ENCODE assay signal across 19 mouse cellular contexts in the genomic region with DNA sequence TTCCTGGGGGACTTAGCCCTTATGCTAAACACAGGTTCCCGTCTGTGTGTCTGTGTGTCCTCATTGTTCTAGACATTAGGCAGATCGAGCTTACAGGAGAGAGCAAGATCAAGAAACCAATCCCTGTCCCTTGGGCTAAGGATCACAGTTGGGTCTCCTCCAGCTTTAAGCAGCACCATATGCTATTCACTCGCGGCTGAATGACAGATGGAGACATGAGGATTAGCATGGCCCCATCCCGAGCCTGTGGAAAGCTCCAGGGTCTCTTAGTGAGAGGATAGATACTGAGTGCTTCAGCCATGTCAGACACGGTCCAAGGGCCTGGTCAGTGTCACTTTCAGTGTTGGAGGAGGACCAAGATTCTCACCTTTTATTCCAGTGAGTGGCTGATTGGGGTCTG. TPM values are rescaled to one million over a fixed set of nuclear protein-coding genes. Genes with fewer than 3 reads are reported as not detected.
DNase-seq lines count a peak whose midpoint lies in the region; ATAC-seq lines count a peak whose summit lies in the region.
"Had no signal": no experiment of that assay in that cellular context is flagged by ENCODE, and none has a peak within 500 bp of the region (broad histone marks: within the 10 kb centered on the region; RNA-seq: fewer than 3 reads in every experiment).

No protein-coding gene starts in this region.

- no peak overlapping the region for H3K4me2 ChIP-seq in forebrain, embryonic 13.5 days
- H3K4me2 ChIP-seq in forebrain, embryonic 12.5 days: no peak overlapping the region
- no peak overlapping the region for H3K4me2 ChIP-seq in midbrain, embryonic 14.5 days (ENCODE audit: low read length)
- H3K4me2 ChIP-seq in midbrain, embryonic 13.5 days (replicated peaks): no peak overlapping the region
- H3K4me2 ChIP-seq: embryonic facial prominence, embryonic 13.5 days; heart, embryonic 11.5 days; hindbrain, embryonic 15.5 days; liver, embryonic 12.5 days; lung, embryonic 14.5 days had no signal

- 0 out of 2 replicates have a peak, but pooled peaks have one; percentile 48 for ATAC-seq in forebrain, embryonic 13.5 days
- no peak for ATAC-seq in forebrain, embryonic 12.5 days (ENCODE audit: low FRiP score)
- ATAC-seq in midbrain, embryonic 14.5 days (ENCODE audit: low FRiP score, low TSS enrichment): no peak
- ATAC-seq in midbrain, embryonic 13.5 days: no peak
- no peak for ATAC-seq in erythroblast, adult 5-6 weeks (replicated peaks; ENCODE audit: low FRiP score, poor library complexity, severe bottlenecking)
- ATAC-seq in erythroid progenitor cell, adult 5-6 weeks (replicated peaks; ENCODE audit: low FRiP score, poor library complexity, severe bottlenecking): no peak
- ATAC-seq: liver, embryonic 12.5 days had no signal

- H3K4me3 ChIP-seq in forebrain, embryonic 13.5 days: no peak overlapping the region
- H3K4me3 ChIP-seq in forebrain, embryonic 12.5 days (replicated peaks): no peak overlapping the region
- H3K4me3 ChIP-seq in midbrain, embryonic 14.5 days (replicated peaks; ENCODE audit: low read depth, low read length): no peak overlapping the region
- no peak overlapping the region for H3K4me3 ChIP-seq in midbrain, embryonic 13.5 days (replicated peaks)
- H3K4me3 ChIP-seq: embryonic facial prominence, embryonic 13.5 days; hindbrain, embryonic 15.5 days; liver, embryonic 12.5 days; midbrain, embryonic 10.5 days had no signal

- no peak overlapping the region for H3K9ac ChIP-seq in forebrain, embryonic 13.5 days
- no peak overlapping the region for H3K9ac ChIP-seq in forebrain, embryonic 12.5 days
- no peak overlapping the region for H3K9ac ChIP-seq in midbrain, embryonic 14.5 days (replicated peaks; ENCODE audit: low read length)
- H3K9ac ChIP-seq in midbrain, embryonic 13.5 days (replicated peaks): no peak overlapping the region
- H3K9ac ChIP-seq: embryonic facial prominence, embryonic 13.5 days; hindbrain, embryonic 15.5 days; liver, embryonic 12.5 days; lung, embryonic 14.5 days had no signal

- no peaks in the 10 kb centered on the region for H3K9me3 ChIP-seq in forebrain, embryonic 13.5 days (replicated peaks)
- no peaks in the 10 kb centered on the region for H3K9me3 ChIP-seq in forebrain, embryonic 12.5 days
- no peaks in the 10 kb centered on the region for H3K9me3 ChIP-seq in midbrain, embryonic 14.5 days (ENCODE audit: control insufficient read depth, low read length)
- no peaks in the 10 kb centered on the region for H3K9me3 ChIP-seq in midbrain, embryonic 13.5 days
- H3K9me3 ChIP-seq: embryonic facial prominence, embryonic 13.5 days; hindbrain, embryonic 15.5 days; liver, embryonic 12.5 days; midbrain, embryonic 10.5 days had no signal

- 59% methylated on average over 6 of the region's 6 CpGs for WGBS in forebrain, embryonic 13.5 days
- WGBS in forebrain, embryonic 12.5 days: 61% methylated on average over 6 of the region's 6 CpGs
- 29% methylated on average over 6 of the region's 6 CpGs for WGBS in midbrain, embryonic 14.5 days
- 45% methylated on average over 6 of the region's 6 CpGs for WGBS in midbrain, embryonic 13.5 days

- H3K27me3 ChIP-seq in forebrain, embryonic 13.5 days: no peaks in the 10 kb centered on the region
- H3K27me3 ChIP-seq in forebrain, embryonic 12.5 days: no peaks in the 10 kb centered on the region
- H3K27me3 ChIP-seq in midbrain, embryonic 14.5 days (ENCODE audit: control insufficient read depth, insufficient read depth, low read length): no peaks in the 10 kb centered on the region
- no peaks in the 10 kb centered on the region for H3K27me3 ChIP-seq in midbrain, embryonic 13.5 days
- H3K27me3 ChIP-seq: embryonic facial prominence, embryonic 13.5 days; hindbrain, embryonic 15.5 days; liver, embryonic 12.5 days had no signal

- H3K4me1 ChIP-seq in forebrain, embryonic 13.5 days: no peaks in the 10 kb centered on the region
- H3K4me1 ChIP-seq in forebrain, embryonic 12.5 days: no peaks in the 10 kb centered on the region; the same call in 1 of the 2 replicates
- H3K4me1 ChIP-seq in midbrain, embryonic 14.5 days (ENCODE audit: control insufficient read depth, insufficient read depth, low read length): no peaks in the 10 kb centered on the region
- H3K4me1 ChIP-seq in midbrain, embryonic 13.5 days (replicated peaks): peaks cover 12% of the 10 kb centered on the region; the same call in 1 of the 2 replicates
- H3K4me1 ChIP-seq: hindbrain, embryonic 15.5 days had no signal

- H3K36me3 ChIP-seq in forebrain, embryonic 13.5 days (ENCODE audit: poor library complexity, severe bottlenecking): peaks cover 66% of the 10 kb centered on the region
- peaks cover 67% of the 10 kb centered on the region for H3K36me3 ChIP-seq in forebrain, embryonic 12.5 days (replicated peaks)
- peaks cover 38% of the 10 kb centered on the region for H3K36me3 ChIP-seq in midbrain, embryonic 14.5 days (ENCODE audit: control insufficient read depth, insufficient read depth, low read length)
- peaks cover 64% of the 10 kb centered on the region for H3K36me3 ChIP-seq in midbrain, embryonic 13.5 days

- DNase-seq in midbrain, embryonic 14.5 days: peak; percentile 30
- DNase-seq in cerebellum, adult 9-11 months: peak; percentile 94
- no peak for DNase-seq in embryo, embryonic 10 days (ENCODE audit: low spot score)
- DNase-seq: gastrocnemius, postnatal 25 days; kidney, adult 18-20 months; kidney, postnatal 10 days; lung, embryonic 14.5 days; lung, postnatal 4 days; thymus, postnatal 25 days had no signal

- no peak overlapping the region for H3K27ac ChIP-seq in forebrain, embryonic 13.5 days
- no peak overlapping the region for H3K27ac ChIP-seq in forebrain, embryonic 12.5 days
- no peak overlapping the region for H3K27ac ChIP-seq in midbrain, embryonic 14.5 days (replicated peaks; ENCODE audit: low read depth, low read length)
- no peak overlapping the region for H3K27ac ChIP-seq in midbrain, embryonic 13.5 days
- H3K27ac ChIP-seq: embryonic facial prominence, embryonic 13.5 days; hindbrain, embryonic 15.5 days; liver, embryonic 12.5 days had no signal

RNA-seq across cellular contexts. Expression of a gene that starts 21.3 kb away (rescaled TPM):
- polyA plus RNA-seq in forebrain, embryonic 13.5 days (2015; fragmentation: Nextera tagmentation; extraction: Ambion mirVana): 67.0 and 77.0 TPM in 2 replicates
- 54.0 and 55.8 TPM in 2 replicates for polyA plus RNA-seq in forebrain, embryonic 12.5 days (2016; fragmentation: Nextera tagmentation; extraction: Ambion mirVana)
- 54.8 and 72.9 TPM in 2 replicates for polyA plus RNA-seq in midbrain, embryonic 14.5 days (2014; fragmentation: Nextera tagmentation; extraction: Ambion mirVana)
- polyA plus RNA-seq in midbrain, embryonic 13.5 days (2015; fragmentation: Nextera tagmentation; extraction: Ambion mirVana): 79.3 and 82.2 TPM in 2 replicates
- total RNA-seq in erythroblast, adult 5-6 weeks (2015; ENCODE audit: low replicate concordance): 9.2 and 16.5 TPM in 2 replicates
- total RNA-seq in erythroblast, adult 5-6 weeks (2017; ENCODE audit: low replicate concordance): 18.7 and 21.6 TPM in 2 replicates
- 15.1 and 31.4 TPM in 2 replicates for total RNA-seq in erythroid progenitor cell, adult 5-6 weeks (2015; ENCODE audit: low replicate concordance)
- 17.2 and 18.1 TPM in 2 replicates for total RNA-seq in erythroid progenitor cell, adult 5-6 weeks (2017; ENCODE audit: low replicate concordance)

RNA-seq across cellular contexts. Expression of a gene that starts 21.4 kb away (rescaled TPM):
- polyA plus RNA-seq in forebrain, embryonic 13.5 days (2015; fragmentation: Nextera tagmentation; extraction: Ambion mirVana): 23.3 and 28.6 TPM in 2 replicates
- 20.9 and 23.5 TPM in 2 replicates for polyA plus RNA-seq in forebrain, embryonic 12.5 days (2016; fragmentation: Nextera tagmentation; extraction: Ambion mirVana)
- polyA plus RNA-seq in midbrain, embryonic 14.5 days (2014; fragmentation: Nextera tagmentation; extraction: Ambion mirVana): 32.6 and 50.3 TPM in 2 replicates
- polyA plus RNA-seq in midbrain, embryonic 13.5 days (2015; fragmentation: Nextera tagmentation; extraction: Ambion mirVana): 30.4 and 33.4 TPM in 2 replicates
- 1.9 and 11.3 TPM in 2 replicates for total RNA-seq in erythroblast, adult 5-6 weeks (2015; ENCODE audit: low replicate concordance)
- 2.0 and 2.6 TPM in 2 replicates for total RNA-seq in erythroblast, adult 5-6 weeks (2017; ENCODE audit: low replicate concordance)
- total RNA-seq in erythroid progenitor cell, adult 5-6 weeks (2015; ENCODE audit: low replicate concordance): 8.6 and 10.9 TPM in 2 replicates
- 1.8 TPM in 1 of 2 replicates, not detected in the other for total RNA-seq in erythroid progenitor cell, adult 5-6 weeks (2017; ENCODE audit: low replicate concordance)

RNA-seq across cellular contexts. Expression of a gene that starts 22.7 kb away (rescaled TPM):
- polyA plus RNA-seq in forebrain, embryonic 13.5 days (2015; fragmentation: Nextera tagmentation; extraction: Ambion mirVana): 47.5 and 50.2 TPM in 2 replicates
- 55.1 and 56.5 TPM in 2 replicates for polyA plus RNA-seq in forebrain, embryonic 12.5 days (2016; fragmentation: Nextera tagmentation; extraction: Ambion mirVana)
- 41.5 and 55.8 TPM in 2 replicates for polyA plus RNA-seq in midbrain, embryonic 14.5 days (2014; fragmentation: Nextera tagmentation; extraction: Ambion mirVana)
- 47.4 and 51.0 TPM in 2 replicates for polyA plus RNA-seq in midbrain, embryonic 13.5 days (2015; fragmentation: Nextera tagmentation; extraction: Ambion mirVana)
- 7.9 and 14.4 TPM in 2 replicates for total RNA-seq in erythroblast, adult 5-6 weeks (2015; ENCODE audit: low replicate concordance)
- 2.1 and 3.5 TPM in 2 replicates for total RNA-seq in erythroblast, adult 5-6 weeks (2017; ENCODE audit: low replicate concordance)
- 5.0 and 11.7 TPM in 2 replicates for total RNA-seq in erythroid progenitor cell, adult 5-6 weeks (2015; ENCODE audit: low replicate concordance)
- 4.5 and 9.1 TPM in 2 replicates for total RNA-seq in erythroid progenitor cell, adult 5-6 weeks (2017; ENCODE audit: low replicate concordance)

RNA-seq across cellular contexts. Expression of a gene that starts 47.6 kb away (rescaled TPM):
- 15.9 and 16.6 TPM in 2 replicates for polyA plus RNA-seq in forebrain, embryonic 13.5 days (2015; fragmentation: Nextera tagmentation; extraction: Ambion mirVana)
- 17.1 and 20.6 TPM in 2 replicates for polyA plus RNA-seq in forebrain, embryonic 12.5 days (2016; fragmentation: Nextera tagmentation; extraction: Ambion mirVana)
- 23.3 and 25.8 TPM in 2 replicates for polyA plus RNA-seq in midbrain, embryonic 14.5 days (2014; fragmentation: Nextera tagmentation; extraction: Ambion mirVana)
- 21.7 and 23.3 TPM in 2 replicates for polyA plus RNA-seq in midbrain, embryonic 13.5 days (2015; fragmentation: Nextera tagmentation; extraction: Ambion mirVana)
- 22.1 and 25.5 TPM in 2 replicates for total RNA-seq in erythroblast, adult 5-6 weeks (2015; ENCODE audit: low replicate concordance)
- total RNA-seq in erythroblast, adult 5-6 weeks (2017; ENCODE audit: low replicate concordance): 8.9 and 13.4 TPM in 2 replicates
- 24.9 and 27.2 TPM in 2 replicates for total RNA-seq in erythroid progenitor cell, adult 5-6 weeks (2015; ENCODE audit: low replicate concordance)
- 5.4 and 15.1 TPM in 2 replicates for total RNA-seq in erythroid progenitor cell, adult 5-6 weeks (2017; ENCODE audit: low replicate concordance)
